Mouse (Mus musculus) kidney, embryonic 16.5 days (tissue): Measurements from ENCODE around the gene Col4a2. TPM values are rescaled to one million over a fixed set of nuclear protein-coding genes. Genes with fewer than 3 reads are reported as not detected.

Experiments
- ATAC-seq: fragments of 200-750 bp; cut with Nextera tagmentation; 2 replicates; pipeline ENCODE4 v1.8.0; 2017; ENCODE audit warnings: moderate TSS enrichment; ENCODE audit not compliant: low FRiP score, low TSS enrichment
- H3K27ac ChIP-seq: fragments of 300-500 bp; sonication (generic); 2 replicates; pipeline ENCODE4 v1.5.1; 2014; ENCODE audit warnings: low read length
- H3K27me3 ChIP-seq: fragments of 300-500 bp; sonication (generic); 2 replicates; pipeline ENCODE4 v1.6.1; 2014; ENCODE audit warnings: low read length, control low read depth, mixed read lengths; ENCODE audit not compliant: insufficient read depth
- H3K36me3 ChIP-seq: fragments of 300-500 bp; sonication (generic); 2 replicates; pipeline ENCODE4 v1.6.1; 2014; ENCODE audit warnings: low read length, control low read depth, mixed read lengths; ENCODE audit not compliant: insufficient read depth
- H3K4me1 ChIP-seq: fragments of 300-500 bp; sonication (generic); 2 replicates; pipeline ENCODE4 v1.6.1; 2014; ENCODE audit warnings: low read length, control low read depth, mixed read lengths; ENCODE audit not compliant: insufficient read depth
- H3K4me2 ChIP-seq: fragments of 300-500 bp; sonication (generic); replicated peaks from 2 replicates; pipeline ENCODE4 v1.6.1; 2014; ENCODE audit warnings: low read depth, low read length
- H3K4me3 ChIP-seq: fragments of 300-500 bp; sonication (generic); 2 replicates; pipeline ENCODE4 v1.5.1; 2014; ENCODE audit warnings: mild to moderate bottlenecking, low read length
- H3K9ac ChIP-seq: fragments of 300-500 bp; sonication (generic); replicated peaks from 2 replicates; pipeline ENCODE4 v1.6.1; 2014; ENCODE audit warnings: low read length
- H3K9me3 ChIP-seq: fragments of 300-500 bp; sonication (generic); 2 replicates; pipeline ENCODE4 v1.6.1; 2016; ENCODE audit warnings: low read length, control low read depth
- whole genome bisulfite sequencing: fragments of 180-500 bp; shearing (Covaris S2); extraction: QIAGEN DNeasy Blood & Tissue Kit; methylation state at CpG from one replicate; pipeline ENCODE4 v1.1.7; 2014; 5-methylcytosine and 5-hydroxymethylcytosine counted together
- polyA plus RNA-seq: library from polyadenylated mRNA; unstranded; fragments of >200 nt; fragmentation: Nextera tagmentation; extraction: Ambion mirVana; gene quantifications from 2 replicates; pipeline ENCODE4 v1.2.1, GENCODE M21; 2015

Gene Col4a2
- polyA plus RNA-seq, 1 experiment from 2014 or later, result 126 TPM

- Histone ChIP-seq H3K27ac (no peak overlapping the region), H3K9ac (no peak overlapping the region), H3K4me2 (no peak overlapping the region), H3K4me3 (no peak overlapping the region), H3K4me1 (peaks cover 65% of the 10 kb centered on the region), H3K36me3 (peaks cover 7% of the 10 kb centered on the region; the same call in 1 of the 2 replicates), H3K27me3 (no peaks in the 10 kb centered on the region), H3K9me3 (no peaks in the 10 kb centered on the region)
- no peak for ATAC-seq
- WGBS, result 43% methylated on average over 6 of the region's 6 CpGs
Observed at GRCm38 (mm10) chr8:11288286-11288685, 24.3 kb upstream of the Col4a2 start.

- no peak overlapping the region for H3K4me3 ChIP-seq
- no peak for ATAC-seq
- H3K27ac ChIP-seq, result no peak overlapping the region
- H3K9ac ChIP-seq, result no peak overlapping the region
- H3K27me3 ChIP-seq, result no peaks in the 10 kb centered on the region
- peaks cover 49% of the 10 kb centered on the region for H3K4me1 ChIP-seq
- 0% methylated on average over 1 of the region's 1 CpGs for WGBS
- no peak overlapping the region for H3K4me2 ChIP-seq
- H3K9me3 ChIP-seq, result no peaks in the 10 kb centered on the region
- H3K36me3 ChIP-seq, result peaks cover 7% of the 10 kb centered on the region; the same call in 1 of the 2 replicates
Observed at GRCm38 (mm10) chr8:11290533-11290932, 22.1 kb upstream of the Col4a2 start.

- no peak overlapping the region for H3K9ac ChIP-seq
- peaks cover 7% of the 10 kb centered on the region; the same call in 1 of the 2 replicates for H3K36me3 ChIP-seq
- no peak overlapping the region for H3K4me2 ChIP-seq
- H3K27me3 ChIP-seq, result no peaks in the 10 kb centered on the region
- no peak overlapping the region for H3K27ac ChIP-seq
- peaks cover 61% of the 10 kb centered on the region for H3K4me1 ChIP-seq
- no peaks in the 10 kb centered on the region for H3K9me3 ChIP-seq
- H3K4me3 ChIP-seq, result no peak overlapping the region
- 27% methylated on average over 3 of the region's 3 CpGs for WGBS
- ATAC-seq, result no peak
Observed at GRCm38 (mm10) chr8:11292611-11293010, 20.0 kb upstream of the Col4a2 start.

- Histone ChIP-seq H3K27me3 (no peaks in the 10 kb centered on the region), H3K9ac (no peak overlapping the region), H3K27ac (no peak overlapping the region), H3K4me1 (peaks cover 69% of the 10 kb centered on the region), H3K9me3 (no peaks in the 10 kb centered on the region), H3K36me3 (peaks cover 7% of the 10 kb centered on the region; the same call in 1 of the 2 replicates), H3K4me3 (no peak overlapping the region), H3K4me2 (no peak overlapping the region)
- 85% methylated on average over 10 of the region's 10 CpGs for WGBS
- no peak for ATAC-seq
Observed at GRCm38 (mm10) chr8:11296282-11296943, 16.2 kb upstream of the Col4a2 start.

GRCm38 (mm10) chr8:11297141-11297838 lies 15.3 kb upstream of the Col4a2 start:
- H3K9ac ChIP-seq, result no peak overlapping the region
- 79% methylated on average over 8 of the region's 8 CpGs for WGBS
- peaks cover 74% of the 10 kb centered on the region for H3K4me1 ChIP-seq
- no peak overlapping the region for H3K4me2 ChIP-seq
- no peak for ATAC-seq
- H3K36me3 ChIP-seq, result peaks cover 7% of the 10 kb centered on the region; the same call in 1 of the 2 replicates
- no peaks in the 10 kb centered on the region for H3K9me3 ChIP-seq
- peak overlapping the region; percentile 22; the same call in 1 of the 2 replicates for H3K27ac ChIP-seq
- H3K27me3 ChIP-seq, result no peaks in the 10 kb centered on the region
- no peak overlapping the region for H3K4me3 ChIP-seq

- peaks cover 82% of the 10 kb centered on the region for H3K4me1 ChIP-seq
- H3K9ac ChIP-seq, result no peak overlapping the region
- no peaks in the 10 kb centered on the region for H3K27me3 ChIP-seq
- H3K9me3 ChIP-seq, result no peaks in the 10 kb centered on the region
- peak overlapping the region; percentile 26 for H3K27ac ChIP-seq
- ATAC-seq, result peak; percentile 62
- WGBS, result 20% methylated on average over 12 of the region's 12 CpGs
- H3K36me3 ChIP-seq, result no peaks in the 10 kb centered on the region
- 0 out of 2 replicates have a peak overlapping the region, but pooled peaks have one; percentile 1 for H3K4me2 ChIP-seq
- no peak overlapping the region for H3K4me3 ChIP-seq
Observed at GRCm38 (mm10) chr8:11298531-11299316, 13.9 kb upstream of the Col4a2 start.

GRCm38 (mm10) chr8:11299317-11299602 lies 13.3 kb upstream of the Col4a2 start:
- peak overlapping the region; percentile 26 for H3K27ac ChIP-seq
- H3K4me3 ChIP-seq, result no peak overlapping the region
- H3K4me2 ChIP-seq, result 0 out of 2 replicates have a peak overlapping the region, but pooled peaks have one; percentile 0
- WGBS, result 41% methylated on average over 3 of the region's 3 CpGs
- peak; percentile 3; the same call in 1 of the 2 replicates for ATAC-seq
- H3K9me3 ChIP-seq, result no peaks in the 10 kb centered on the region
- no peak overlapping the region for H3K9ac ChIP-seq
- no peaks in the 10 kb centered on the region for H3K27me3 ChIP-seq
- H3K36me3 ChIP-seq, result no peaks in the 10 kb centered on the region
- H3K4me1 ChIP-seq, result peaks cover 83% of the 10 kb centered on the region

GRCm38 (mm10) chr8:11300436-11300835 lies 12.2 kb upstream of the Col4a2 start:
- no peak for ATAC-seq
- Histone ChIP-seq H3K4me2 (no peak overlapping the region), H3K27ac (no peak overlapping the region), H3K9me3 (no peaks in the 10 kb centered on the region), H3K4me3 (no peak overlapping the region), H3K36me3 (no peaks in the 10 kb centered on the region), H3K4me1 (peaks cover 94% of the 10 kb centered on the region), H3K9ac (no peak overlapping the region), H3K27me3 (no peaks in the 10 kb centered on the region)
- 70% methylated on average over 8 of the region's 8 CpGs for WGBS

- no peak overlapping the region for H3K4me2 ChIP-seq
- H3K27me3 ChIP-seq, result no peaks in the 10 kb centered on the region
- H3K36me3 ChIP-seq, result 0 out of 2 replicates have a peak, but pooled peaks cover 6% of the 10 kb centered on the region
- no peak overlapping the region for H3K4me3 ChIP-seq
- ATAC-seq, result no peak
- H3K9me3 ChIP-seq, result no peaks in the 10 kb centered on the region
- no peak overlapping the region for H3K27ac ChIP-seq
- no peak overlapping the region for H3K9ac ChIP-seq
- peaks cover 90% of the 10 kb centered on the region for H3K4me1 ChIP-seq
- 50% methylated on average over 6 of the region's 6 CpGs for WGBS
Observed at GRCm38 (mm10) chr8:11304027-11304601, 8.5 kb upstream of the Col4a2 start.
